Mouse (Mus musculus) kidney, adult 2 months (tissue): ENCODE data around the gene Ccnd2. TPM values are rescaled to one million over a fixed set of nuclear protein-coding genes. Genes with fewer than 3 reads are reported as not detected.

Source experiments
- DNase-seq: peaks from one replicate; pipeline ENCODE4 v3.0.0; 2021
- H3K27ac ChIP-seq: fragments of 200-500 bp; 2 replicates; pipeline ENCODE4 v1.5.1; 2012; ENCODE audit warnings: low read depth, low read length, control low read depth, inconsistent platforms; ENCODE audit not compliant: insufficient read depth
- H3K27me3 ChIP-seq: fragments of 200-500 bp; replicated peaks from 2 replicates; pipeline ENCODE4 v1.6.1; 2012; ENCODE audit warnings: mild to moderate bottlenecking, moderate library complexity, low read length, inconsistent platforms; ENCODE audit not compliant: control insufficient read depth, insufficient read depth
- H3K36me3 ChIP-seq: fragments of 200-500 bp; 2 replicates; pipeline ENCODE4 v1.6.1; 2012; ENCODE audit warnings: mild to moderate bottlenecking, moderate library complexity, low read length, inconsistent platforms; ENCODE audit not compliant: control insufficient read depth, insufficient read depth
- H3K4me1 ChIP-seq: fragments of 200-500 bp; 2 replicates; pipeline ENCODE4 v1.6.1; 2011; ENCODE audit warnings: low read length; ENCODE audit not compliant: control insufficient read depth, insufficient read depth
- H3K4me3 ChIP-seq: fragments of 200-500 bp; 2 replicates; pipeline ENCODE4 v1.5.1; 2011; ENCODE audit warnings: mild to moderate bottlenecking, low read depth, low read length, control low read depth; ENCODE audit not compliant: insufficient read depth
- CTCF ChIP-seq: fragments of 200-500 bp; conservative IDR thresholded peaks from 2 replicates; pipeline ENCODE4 v1.5.1; 2011; ENCODE audit warnings: low read depth, mild to moderate bottlenecking, control low read depth, low read length, moderate library complexity, mixed read lengths; ENCODE audit not compliant: insufficient read depth, insufficient read length
- POLR2A ChIP-seq: fragments of 200-500 bp; IDR thresholded peaks from one replicate; pipeline ENCODE4 v1.6.1; 2011; ENCODE audit warnings: low read depth, low read length, control low read depth
- WGBS: fragments of 180-500 bp; shearing (Covaris S2); methylation state at CpG from one replicate; pipeline ENCODE4 v1.1.7; 2018; 5-methylcytosine and 5-hydroxymethylcytosine counted together
- polyA plus RNA-seq: library from polyadenylated mRNA; depleted of rRNA; stranded (reverse); fragments of >200 nt; gene quantifications from 2 replicates; pipeline ENCODE4 v1.2.3, GENCODE M21; 2012

Gene Ccnd2
- polyA plus RNA-seq, 1 experiment: 27.7 TPM

GRCm38 (mm10) chr6:127170734-127171133 is 18.7 kb upstream of the Ccnd2 start:
- Histone ChIP-seq H3K4me3 (no peak overlapping the region), H3K27ac (no peak overlapping the region), H3K36me3 (no peaks in the 10 kb centered on the region), H3K4me1 (no peaks in the 10 kb centered on the region), H3K27me3 (no peaks in the 10 kb centered on the region)
- no peak for DNase-seq
- WGBS: 82% methylated on average over 8 of the region's 8 CpGs
- no peak for TF ChIP-seq CTCF
- TF ChIP-seq POLR2A: no peak

DNA sequence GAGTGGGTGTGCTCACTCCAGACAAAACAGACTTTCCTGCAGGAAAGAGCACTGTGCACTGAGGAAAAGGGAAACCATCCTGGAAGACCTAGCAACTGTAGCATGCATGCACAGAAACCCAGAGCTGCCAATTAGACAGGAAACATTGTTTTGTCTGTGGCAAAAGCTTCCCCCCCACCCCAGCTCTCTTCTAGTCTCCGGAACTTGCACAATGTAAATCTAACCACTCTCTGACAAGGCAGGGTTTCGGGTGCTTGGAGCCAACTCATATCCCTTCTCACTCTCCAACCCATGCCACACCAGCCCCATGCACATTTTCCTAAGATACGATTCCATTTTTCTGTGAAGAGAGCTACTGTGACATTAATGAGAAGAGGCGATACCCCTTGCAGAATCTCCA is 13.7 kb upstream of the Ccnd2 start:
- DNase-seq: no peak
- WGBS: 53% methylated on average over 4 of the region's 4 CpGs
- Histone ChIP-seq H3K36me3 (no peaks in the 10 kb centered on the region), H3K4me3 (no peak overlapping the region), H3K27me3 (no peaks in the 10 kb centered on the region), H3K4me1 (no peaks in the 10 kb centered on the region), H3K27ac (no peak overlapping the region)
- TF ChIP-seq CTCF (no peak), POLR2A (no peak)

DNA sequence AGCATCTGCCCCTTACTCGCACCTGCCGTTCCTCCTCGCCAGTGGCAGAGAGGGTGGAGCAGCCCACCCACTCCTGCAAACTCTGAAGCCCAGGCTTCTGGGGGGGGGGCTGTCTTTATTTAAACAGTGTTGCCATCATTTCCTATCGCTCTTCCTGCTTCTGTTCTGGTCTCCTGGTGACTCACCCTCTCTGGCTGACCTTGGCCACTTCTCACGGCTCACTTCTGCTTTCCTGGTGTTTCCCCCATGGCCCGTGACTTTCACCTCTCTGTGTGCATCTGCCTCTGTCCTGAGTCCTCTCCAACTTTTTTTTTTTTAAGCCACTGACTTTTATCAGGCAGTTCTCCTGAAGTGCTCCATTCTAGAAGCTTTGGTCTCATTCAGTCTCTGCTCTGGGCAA is 10.8 kb upstream of the Ccnd2 start:
- Histone ChIP-seq H3K36me3 (no peaks in the 10 kb centered on the region), H3K4me3 (no peak overlapping the region), H3K4me1 (no peaks in the 10 kb centered on the region), H3K27ac (no peak overlapping the region), H3K27me3 (no peaks in the 10 kb centered on the region)
- peak; percentile 48 for DNase-seq
- TF ChIP-seq CTCF: no peak
- no peak for TF ChIP-seq POLR2A
- WGBS: 34% methylated on average over 6 of the region's 6 CpGs

DNA sequence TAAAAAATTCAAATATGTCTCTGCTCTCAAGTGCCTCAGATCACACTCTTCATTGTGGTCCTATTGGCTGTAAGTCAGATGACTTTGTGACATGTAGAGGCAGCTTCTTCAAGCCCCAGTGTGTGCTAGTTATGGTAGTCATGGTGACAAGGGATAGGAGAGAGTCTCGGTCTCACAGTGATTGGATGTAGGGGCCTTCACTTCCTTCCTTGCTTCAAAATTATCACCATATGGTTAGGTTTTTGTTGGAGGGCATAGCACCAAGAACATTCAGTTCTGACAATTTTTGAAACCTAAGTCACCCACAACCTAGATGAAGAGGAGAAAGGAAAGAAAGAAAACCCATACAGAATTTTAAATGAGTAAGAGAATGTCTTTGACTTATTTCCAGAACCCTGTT is 5.3 kb upstream of the Ccnd2 start:
- no peaks in the 10 kb centered on the region; the same call in 1 of the 2 replicates for H3K27me3 ChIP-seq
- no peak overlapping the region for H3K27ac ChIP-seq
- WGBS: 83% methylated on average over 1 of the region's 1 CpGs
- no peak overlapping the region for H3K4me3 ChIP-seq
- peaks cover 5% of the 10 kb centered on the region; the same call in 1 of the 2 replicates for H3K4me1 ChIP-seq
- TF ChIP-seq POLR2A (no peak), CTCF (no peak)
- DNase-seq: no peak
- no peaks in the 10 kb centered on the region for H3K36me3 ChIP-seq

DNA sequence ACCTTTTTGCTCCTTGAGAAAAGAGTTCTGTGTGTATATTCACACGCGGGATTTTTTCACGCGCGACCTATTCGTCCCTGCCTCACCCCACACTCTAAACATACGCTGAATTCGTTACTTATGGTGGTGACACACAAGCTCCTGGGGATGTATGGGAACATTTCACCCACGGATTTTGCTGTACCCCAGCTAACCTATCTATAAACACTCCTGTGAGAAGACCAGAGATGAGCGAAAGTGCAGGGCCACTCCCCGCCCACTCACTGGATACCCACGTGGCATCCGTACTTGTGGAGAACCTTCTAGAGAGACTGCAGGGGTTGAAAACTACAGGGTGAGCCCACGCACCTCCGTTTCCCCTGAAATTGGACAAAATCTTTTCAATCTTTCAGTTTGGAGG is 3.5 kb upstream of the Ccnd2 start:
- no peak for TF ChIP-seq CTCF
- TF ChIP-seq POLR2A: no peak
- 4% methylated on average over 15 of the region's 15 CpGs for WGBS

DNA sequence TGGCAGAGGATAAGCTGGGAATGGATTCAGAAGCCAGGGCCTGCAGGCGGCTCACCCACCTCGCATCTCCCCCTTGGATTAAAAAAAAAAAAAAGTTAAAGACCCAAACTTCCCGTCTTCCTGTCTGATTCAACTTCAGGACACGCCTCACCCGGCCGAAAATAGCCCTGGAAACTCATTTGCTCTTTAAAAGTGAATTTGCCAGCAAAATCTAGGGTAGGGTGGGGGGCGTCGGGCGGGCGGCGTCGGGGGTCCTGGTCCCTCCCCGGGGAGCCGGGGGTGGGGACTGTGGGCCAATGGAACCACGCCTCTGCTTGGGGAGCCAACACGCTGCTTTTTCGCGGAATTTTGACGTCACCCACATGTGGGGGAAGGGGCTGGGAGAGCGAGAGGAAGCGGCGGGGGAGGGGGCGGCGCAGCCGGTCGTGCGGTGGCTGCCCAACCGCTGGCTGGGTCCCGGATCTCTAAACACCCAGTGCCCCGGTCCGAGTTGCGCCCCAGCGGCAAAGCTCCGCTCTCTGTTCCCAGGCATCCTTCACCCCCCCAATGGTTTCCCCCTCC is 2.8 kb upstream of the Ccnd2 start:
- Histone ChIP-seq H3K4me3 (peak overlapping the region; percentile 36), H3K4me1 (peaks cover 5% of the 10 kb centered on the region; the same call in 1 of the 2 replicates), H3K36me3 (no peaks in the 10 kb centered on the region), H3K27ac (no peak overlapping the region), H3K27me3 (no peaks in the 10 kb centered on the region; the same call in 1 of the 2 replicates)
- TF ChIP-seq POLR2A: no peak
- TF ChIP-seq CTCF: no peak
- WGBS: 1% methylated on average over 32 of the region's 34 CpGs
- peak; percentile 75 for DNase-seq

More for the DNA sequence above, 3.5 kb upstream of the Ccnd2 start:
- no peaks in the 10 kb centered on the region for H3K36me3 ChIP-seq
- H3K4me3 ChIP-seq: peak overlapping the region; percentile 11; the same call in 1 of the 2 replicates
- peaks cover 5% of the 10 kb centered on the region; the same call in 1 of the 2 replicates for H3K4me1 ChIP-seq
- H3K27ac ChIP-seq: no peak overlapping the region
- H3K27me3 ChIP-seq: no peaks in the 10 kb centered on the region; the same call in 1 of the 2 replicates
- DNase-seq: peak; percentile 33

GRCm38 (mm10) chr6:127153972-127154707 is 2.1 kb upstream of the Ccnd2 start:
- no peak overlapping the region for H3K27ac ChIP-seq
- 2% methylated on average over 30 of the region's 30 CpGs for WGBS
- H3K36me3 ChIP-seq: no peaks in the 10 kb centered on the region
- H3K27me3 ChIP-seq: peaks cover 1% of the 10 kb centered on the region
- H3K4me1 ChIP-seq: peaks cover 5% of the 10 kb centered on the region; the same call in 1 of the 2 replicates
- TF ChIP-seq CTCF (no peak), POLR2A (no peak)
- peak; percentile 15 for DNase-seq
- H3K4me3 ChIP-seq: peak overlapping the region; percentile 36
